Mouse (Mus musculus): Measurements from ENCODE around the gene Creb5.

- TF ChIP-seq MAFK (IDR thresholded peaks at IDR 0.05; ENCODE audit: insufficient read depth, low read depth, low read length) (no peak), ZNF384 (IDR thresholded peaks at IDR 0.05; ENCODE audit: low read depth, low read length) (no peak), CHD2 (IDR thresholded peaks at IDR 0.05; ENCODE audit: low read depth, low read length) (no peak)
These were observed 318.1 kb downstream of the Creb5 start for GRCm38 (mm10) chr6:53605184-53605583.
